Mouse (Mus musculus) neural tube, embryonic 15.5 days (tissue): ENCODE measurements around the gene Ankrd11. TPM values are rescaled to one million over a fixed set of nuclear protein-coding genes. Genes with fewer than 3 reads are reported as not detected.

ENCODE experiments used
- polyA plus RNA-seq: library from polyadenylated mRNA; unstranded; fragments of >200 nt; fragmentation: Nextera tagmentation; extraction: Ambion mirVana; gene quantifications from 2 replicates; pipeline ENCODE4 v1.2.1, GENCODE M21; 2015

The Ankrd11 gene
- polyA plus RNA-seq, 1 experiment from 2014 or later, result 59.9 TPM

Other genes with a start within 250 kb of the Ankrd11 start
- gene Cdh15, start 194.3 kb downstream of the Ankrd11 start, polyA plus RNA-seq, result 2.7 and 3.2 TPM in 2 replicates
- gene Spg7, start 20.7 kb upstream of the Ankrd11 start, polyA plus RNA-seq, result 45.8 and 47.6 TPM in 2 replicates
- 659 and 826 TPM in 2 replicates for gene Rpl13, start 60.1 kb upstream of the Ankrd11 start, polyA plus RNA-seq
- gene Cpne7, start 75.1 kb upstream of the Ankrd11 start, polyA plus RNA-seq, result 3.7 and 4.7 TPM in 2 replicates
- 2.2 and 3.4 TPM in 2 replicates for gene Sult5a1, start 116.0 kb upstream of the Ankrd11 start, polyA plus RNA-seq
- gene Dpep1, start 144.0 kb upstream of the Ankrd11 start, polyA plus RNA-seq, result 0.41 and 1.1 TPM in 2 replicates
- 174 and 182 TPM in 2 replicates for gene Chmp1a, start 170.5 kb upstream of the Ankrd11 start, polyA plus RNA-seq
- 6.5 and 6.6 TPM in 2 replicates for gene Spata33, start 170.6 kb upstream of the Ankrd11 start, polyA plus RNA-seq
- gene Cdk10, start 182.6 kb upstream of the Ankrd11 start, polyA plus RNA-seq, result 42.3 and 44.2 TPM in 2 replicates
- gene Spata2l, start 194.0 kb upstream of the Ankrd11 start, polyA plus RNA-seq, result 11.3 and 12.8 TPM in 2 replicates
- gene Zfp276, start 211.9 kb upstream of the Ankrd11 start, polyA plus RNA-seq, result 21.6 and 21.7 TPM in 2 replicates
- gene Vps9d1, start 212.1 kb upstream of the Ankrd11 start, polyA plus RNA-seq, result 55.6 and 61.5 TPM in 2 replicates